Mouse (Mus musculus) liver, postnatal 0 days (tissue): Measurements from ENCODE around the gene Mlec. TPM values are rescaled to one million over a fixed set of nuclear protein-coding genes. Genes with fewer than 3 reads are reported as not detected.

Experiments
- ATAC-seq: fragments of 200-750 bp; cut with Nextera tagmentation; 2 replicates; pipeline ENCODE4 v1.8.0; 2017; ENCODE audit warnings: mild to moderate bottlenecking, moderate library complexity
- DNase-seq: peaks from one replicate; pipeline ENCODE4 v3.0.0-alpha.2; 2016
- H3K27ac ChIP-seq: fragments of 300-500 bp; sonication (generic); 2 replicates; pipeline ENCODE4 v1.5.1; 2014; ENCODE audit warnings: antibody characterized with exemption, moderate library complexity, mild to moderate bottlenecking, low read depth
- H3K27me3 ChIP-seq: fragments of 300-500 bp; sonication (generic); 2 replicates; pipeline ENCODE4 v1.6.1; 2014; ENCODE audit warnings: low read length, control low read depth, mixed read lengths; ENCODE audit not compliant: insufficient read depth
- H3K36me3 ChIP-seq: fragments of 300-500 bp; sonication (generic); replicated peaks from 2 replicates; pipeline ENCODE4 v1.6.1; 2014; ENCODE audit warnings: mild to moderate bottlenecking, control low read depth, low read length, moderate library complexity, mixed read lengths; ENCODE audit not compliant: insufficient read depth
- H3K4me1 ChIP-seq: fragments of 300-500 bp; sonication (generic); 2 replicates; pipeline ENCODE4 v1.6.1; 2014; ENCODE audit warnings: antibody characterized with exemption, mild to moderate bottlenecking, control low read depth; ENCODE audit not compliant: insufficient read depth
- H3K4me2 ChIP-seq: fragments of 300-500 bp; sonication (generic); 2 replicates; pipeline ENCODE4 v1.6.1; 2014; ENCODE audit warnings: low read depth, mild to moderate bottlenecking, low read length, moderate library complexity, mixed read lengths
- H3K4me3 ChIP-seq: fragments of 300-500 bp; sonication (generic); 2 replicates; pipeline ENCODE4 v1.5.1; 2014; ENCODE audit warnings: low read depth, low read length
- H3K9ac ChIP-seq: fragments of 300-500 bp; sonication (generic); replicated peaks from 2 replicates; pipeline ENCODE4 v1.6.1; 2014; ENCODE audit warnings: mild to moderate bottlenecking, moderate library complexity
- H3K9me3 ChIP-seq: fragments of 300-500 bp; sonication (generic); 2 replicates; pipeline ENCODE4 v1.6.1; 2016; ENCODE audit warnings: mild to moderate bottlenecking, control low read depth, low read length, mixed read lengths
- CTCF ChIP-seq: sonication (generic); IDR thresholded peaks from 2 replicates; pipeline ENCODE4 v1.5.1; 2016; ENCODE audit warnings: antibody characterized with exemption, low read depth
- EP300 ChIP-seq: IDR thresholded peaks from 2 replicates; pipeline ENCODE4 v1.6.1; 2016; ENCODE audit warnings: antibody characterized with exemption, low read depth, mild to moderate bottlenecking
- WGBS: fragments of 180-500 bp; shearing (Covaris S2); extraction: QIAGEN DNeasy Blood & Tissue Kit; methylation state at CpG from one replicate; pipeline ENCODE4 v1.1.7; 2014; ENCODE audit not compliant: insufficient replicate concordance; 5-methylcytosine and 5-hydroxymethylcytosine counted together
- polyA plus RNA-seq: library from polyadenylated mRNA; unstranded; fragments of >200 nt; fragmentation: Nextera tagmentation; extraction: Ambion mirVana; gene quantifications from 2 replicates; pipeline ENCODE4 v1.2.1, GENCODE M21; 2015

Mlec gene
- polyA plus RNA-seq, 1 experiment from 2014 or later = 8.2 TPM

- no peak for ATAC-seq
- H3K9ac ChIP-seq = no peak overlapping the region
- no peaks in the 10 kb centered on the region for H3K4me1 ChIP-seq
- no peaks in the 10 kb centered on the region for H3K9me3 ChIP-seq
- WGBS = 78% methylated on average over 10 of the region's 10 CpGs
- H3K4me2 ChIP-seq = no peak overlapping the region
- DNase-seq = no peak
- peaks cover 34% of the 10 kb centered on the region for H3K36me3 ChIP-seq
- no peak overlapping the region for H3K27ac ChIP-seq
- no peak overlapping the region for H3K4me3 ChIP-seq
- TF ChIP-seq EP300 = no peak
- no peak for TF ChIP-seq CTCF
- no peaks in the 10 kb centered on the region for H3K27me3 ChIP-seq
Measured at GRCm38 (mm10) chr5:115143552-115143951, 14.4 kb downstream of the Mlec start.

GRCm38 (mm10) chr5:115142166-115142697 lies 15.7 kb downstream of the Mlec start:
- Histone ChIP-seq H3K27me3 (no peaks in the 10 kb centered on the region), H3K4me1 (no peaks in the 10 kb centered on the region), H3K9ac (no peak overlapping the region), H3K4me2 (no peak overlapping the region), H3K4me3 (no peak overlapping the region), H3K36me3 (peaks cover 20% of the 10 kb centered on the region), H3K27ac (no peak overlapping the region), H3K9me3 (no peaks in the 10 kb centered on the region)
- ATAC-seq (no peak), DNase-seq (no peak)
- WGBS = 82% methylated on average over 9 of the region's 9 CpGs
- TF ChIP-seq CTCF = no peak
- TF ChIP-seq EP300 = no peak

DNA sequence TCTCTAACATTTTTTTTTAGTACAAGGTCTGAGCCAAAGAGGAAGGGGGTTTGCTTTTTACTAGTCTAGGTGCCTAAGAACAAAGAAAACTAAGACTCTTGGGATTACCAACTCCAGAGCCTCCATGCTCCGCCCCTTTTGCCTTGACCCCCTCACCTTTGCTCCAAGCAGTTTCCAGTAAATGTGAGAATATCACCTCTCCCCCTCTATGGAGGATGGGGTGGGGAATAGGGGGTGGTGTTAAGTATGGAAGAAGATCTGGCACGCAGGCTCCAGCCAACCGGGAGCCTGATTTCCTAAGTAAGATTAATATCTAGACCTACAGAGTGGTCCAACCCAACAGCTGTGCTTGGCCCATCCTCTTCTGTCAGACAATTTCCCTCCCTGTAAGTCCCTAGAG lies 17.3 kb downstream of the Mlec start:
- Histone ChIP-seq H3K4me3 (no peak overlapping the region), H3K4me2 (no peak overlapping the region), H3K27me3 (no peaks in the 10 kb centered on the region), H3K36me3 (peaks cover 10% of the 10 kb centered on the region; the same call in 1 of the 2 replicates), H3K9me3 (no peaks in the 10 kb centered on the region), H3K9ac (no peak overlapping the region), H3K27ac (no peak overlapping the region), H3K4me1 (no peaks in the 10 kb centered on the region)
- no peak for ATAC-seq
- no peak for TF ChIP-seq CTCF
- DNase-seq = no peak
- 54% methylated on average over 3 of the region's 3 CpGs for WGBS

DNA sequence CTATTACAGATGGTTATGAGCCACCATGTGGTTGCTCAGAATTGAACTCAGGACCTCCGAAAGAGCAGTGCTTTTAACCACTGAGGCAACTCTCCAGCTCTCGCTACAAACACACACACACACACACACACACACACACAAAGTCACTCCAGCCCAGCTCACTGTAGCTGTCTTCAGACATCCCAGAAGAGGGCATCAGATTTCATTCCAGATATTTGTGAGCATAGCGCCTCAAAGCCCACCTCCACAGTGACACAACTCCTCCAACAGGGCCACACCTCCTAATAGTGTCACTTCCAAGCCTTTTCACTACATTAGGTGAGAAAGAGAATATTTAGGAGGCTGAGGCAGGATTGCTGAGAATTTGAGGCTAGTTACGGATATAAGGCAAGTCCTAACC lies 18.9 kb downstream of the Mlec start:
- no peak overlapping the region for H3K27ac ChIP-seq
- DNase-seq = no peak
- WGBS = 66% methylated on average over 4 of the region's 4 CpGs
- no peak for ATAC-seq
- peaks cover 5% of the 10 kb centered on the region; the same call in 1 of the 2 replicates for H3K36me3 ChIP-seq
- H3K4me3 ChIP-seq = no peak overlapping the region
- no peak for TF ChIP-seq EP300
- TF ChIP-seq CTCF = no peak
- peaks cover 2% of the 10 kb centered on the region; the same call in 1 of the 2 replicates for H3K4me1 ChIP-seq
- no peaks in the 10 kb centered on the region for H3K9me3 ChIP-seq
- H3K27me3 ChIP-seq = no peaks in the 10 kb centered on the region
- H3K9ac ChIP-seq = no peak overlapping the region
- no peak overlapping the region for H3K4me2 ChIP-seq

GRCm38 (mm10) chr5:115134234-115135165 lies 23.5 kb downstream of the Mlec start, which contains the start of gene Unc119b:
Gene Unc119b (minus strand): TSS chr5:115134975.
- peak within 1 kb of the TSS; percentile 79 for H3K9ac ChIP-seq
- peaks cover 17% of the 10 kb centered on the region for H3K4me1 ChIP-seq
- WGBS = under 1% methylated on average over 52 of the region's 81 CpGs
- ATAC-seq = peak; percentile 99
- no peaks in the 10 kb centered on the region; the same call in 1 of the 2 replicates for H3K36me3 ChIP-seq
- peak within 1 kb of the TSS; percentile 100 for H3K4me2 ChIP-seq
- no peaks in the 10 kb centered on the region for H3K9me3 ChIP-seq
- no peaks in the 10 kb centered on the region for H3K27me3 ChIP-seq
- H3K4me3 ChIP-seq = peak within 1 kb of the TSS; percentile 94
- no peak for TF ChIP-seq CTCF
- TF ChIP-seq EP300 = no peak
- peak; percentile 92 for DNase-seq
- peak within 1 kb of the TSS; percentile 57; the same call in 1 of the 2 replicates for H3K27ac ChIP-seq

- DNase-seq (no peak), ATAC-seq (no peak)
- Histone ChIP-seq H3K4me1 (peaks cover 17% of the 10 kb centered on the region), H3K4me3 (peak overlapping the region; percentile 94), H3K36me3 (peaks cover 4% of the 10 kb centered on the region; the same call in 1 of the 2 replicates), H3K9ac (peak overlapping the region; percentile 79; the same call in 1 of the 2 replicates), H3K4me2 (peak overlapping the region; percentile 100), H3K27ac (no peak overlapping the region), H3K27me3 (no peaks in the 10 kb centered on the region), H3K9me3 (no peaks in the 10 kb centered on the region)
- WGBS = 51% methylated on average over 6 of the region's 6 CpGs
- TF ChIP-seq CTCF (no peak), EP300 (no peak)
Measured at GRCm38 (mm10) chr5:115133358-115134066, 24.5 kb downstream of the Mlec start.
